ENCODE assay signal across 9 mouse cellular contexts in the genomic region with DNA sequence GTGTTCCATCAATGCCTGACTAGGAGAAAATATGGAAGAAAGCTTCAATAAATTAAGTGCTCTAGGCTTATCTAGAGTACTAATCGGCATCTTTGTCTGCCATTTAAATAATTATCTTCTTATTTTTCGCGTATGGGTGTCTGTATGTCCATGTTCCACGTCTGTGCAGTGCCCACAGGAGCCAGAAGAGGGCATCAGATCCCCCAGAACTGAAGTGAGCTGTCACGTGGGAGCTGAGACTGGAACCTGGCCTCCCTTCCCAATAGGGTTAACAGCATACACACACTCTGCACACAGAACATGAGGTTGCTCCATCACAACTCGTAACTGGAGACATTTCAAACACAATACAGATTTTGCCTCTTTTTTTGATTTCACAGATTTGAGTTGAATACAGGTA.
DNase-seq lines count a peak whose midpoint lies in the region; ATAC-seq lines count a peak whose summit lies in the region.
"Had no signal": no experiment of that assay in that cellular context is flagged by ENCODE, and none has a peak within 500 bp of the region (broad histone marks: within the 10 kb centered on the region; RNA-seq: fewer than 3 reads in every experiment).

No protein-coding gene starts in this region.

- 64% methylated on average over 6 of the region's 6 CpGs for WGBS in forebrain, embryonic 10.5 days
- WGBS in forebrain, embryonic 16.5 days: 61% methylated on average over 6 of the region's 6 CpGs

- H3K9ac ChIP-seq in forebrain, embryonic 16.5 days (replicated peaks; ENCODE audit: low read depth, low read length): no peak overlapping the region
- H3K9ac ChIP-seq: heart, embryonic 13.5 days had no signal

- no peak overlapping the region for H3K4me2 ChIP-seq in forebrain, embryonic 16.5 days (ENCODE audit: low read length)
- H3K4me2 ChIP-seq: heart, embryonic 13.5 days had no signal

- no peaks in the 10 kb centered on the region for H3K4me1 ChIP-seq in forebrain, embryonic 10.5 days
- H3K4me1 ChIP-seq in forebrain, embryonic 16.5 days (replicated peaks; ENCODE audit: control insufficient read depth, insufficient read depth, low read length): no peaks in the 10 kb centered on the region
- H3K4me1 ChIP-seq: heart, embryonic 13.5 days had no signal

- peak; percentile 41 for DNase-seq in forebrain, embryonic 10.5 days (ENCODE audit: extremely low spot score, low spot score)
- peak; percentile 39 to 42 for DNase-seq in right cerebral cortex, adult 2 months (ENCODE audit: low spot score in 2 of 2)
- DNase-seq in right cerebral cortex, postnatal 25 days: no peak
- DNase-seq in embryo, embryonic 10 days (ENCODE audit: low spot score): peak; percentile 43
- peak; percentile 52 for DNase-seq in kidney, postnatal 4 days
- DNase-seq in lung, postnatal 36 days: peak; percentile 55

- no peak overlapping the region for H3K4me3 ChIP-seq in forebrain, embryonic 10.5 days
- H3K4me3 ChIP-seq in forebrain, embryonic 16.5 days (replicated peaks; ENCODE audit: low read length): no peak overlapping the region
- H3K4me3 ChIP-seq: heart, embryonic 13.5 days had no signal

- no peak for ATAC-seq in forebrain, embryonic 16.5 days
- no peak for ATAC-seq in inflammation-experienced regulatory T-cells, adult 6 months

- no peaks in the 10 kb centered on the region for H3K9me3 ChIP-seq in forebrain, embryonic 10.5 days
- H3K9me3 ChIP-seq in forebrain, embryonic 16.5 days (ENCODE audit: control insufficient read depth, low read length): no peaks in the 10 kb centered on the region
- H3K9me3 ChIP-seq: heart, embryonic 13.5 days had no signal

- no peak overlapping the region for H3K27ac ChIP-seq in forebrain, embryonic 10.5 days
- H3K27ac ChIP-seq in forebrain, embryonic 16.5 days (ENCODE audit: low read length): no peak overlapping the region
- H3K27ac ChIP-seq: heart, embryonic 13.5 days had no signal

- no peaks in the 10 kb centered on the region for H3K27me3 ChIP-seq in forebrain, embryonic 10.5 days (ENCODE audit: poor library complexity, severe bottlenecking)
- H3K27me3 ChIP-seq in forebrain, embryonic 16.5 days (replicated peaks; ENCODE audit: control insufficient read depth, insufficient read depth, low read length): no peaks in the 10 kb centered on the region
- H3K27me3 ChIP-seq: heart, embryonic 13.5 days had no signal

- H3K36me3 ChIP-seq in forebrain, embryonic 10.5 days (replicated peaks): no peaks in the 10 kb centered on the region
- no peaks in the 10 kb centered on the region for H3K36me3 ChIP-seq in forebrain, embryonic 16.5 days (ENCODE audit: control insufficient read depth, insufficient read depth)
- H3K36me3 ChIP-seq: heart, embryonic 13.5 days had no signal
